Mouse (Mus musculus): ENCODE results near the gene Mrpl30. TPM values are rescaled to one million over a fixed set of nuclear protein-coding genes. Genes with fewer than 3 reads are reported as not detected.

Gene Mrpl30
- 229 and 237 TPM in 2 replicates for polyA plus RNA-seq (2014; fragmentation: Nextera tagmentation; extraction: Ambion mirVana)

GRCm38 (mm10) chr1:37890025-37890652 lies at the start of gene Mrpl30, which contains the start of gene Mitd1:
Mrpl30 (plus strand) TSS chr1:37890477.
Mitd1 (minus strand) TSS chr1:37890411.
- peak within 1 kb of the TSS; percentile 77 for H3K9ac ChIP-seq (ENCODE audit: low read length)
- H3K4me3 ChIP-seq (ENCODE audit: low read depth, low read length), result peak within 1 kb of the TSS; percentile 51
- H3K4me2 ChIP-seq, result peak within 1 kb of the TSS; percentile 80
- DNase-seq (ENCODE audit: low spot score, missing footprints) (peak; percentile 99), ATAC-seq (ENCODE audit: low FRiP score) (peak; percentile 90)
- H3K27ac ChIP-seq (ENCODE audit: low read depth, low read length), result no peak within 1 kb of the TSS
- no peaks in the 10 kb centered on the region for H3K9me3 ChIP-seq (ENCODE audit: control insufficient read depth, low read length)
- WGBS, result under 1% methylated on average over 41 of the region's 41 CpGs
- peaks cover 12% of the 10 kb centered on the region for H3K4me1 ChIP-seq (ENCODE audit: control insufficient read depth, insufficient read depth, low read length)
- no peaks in the 10 kb centered on the region for H3K27me3 ChIP-seq (ENCODE audit: control insufficient read depth, insufficient read depth, low read length)
- no peaks in the 10 kb centered on the region for H3K36me3 ChIP-seq (ENCODE audit: control insufficient read depth, insufficient read depth, low read length)

GRCm38 (mm10) chr1:37846878-37847277 lies 43.4 kb upstream of the Mrpl30 start:
- no peak overlapping the region for H3K4me2 ChIP-seq
- DNase-seq (ENCODE audit: low spot score, missing footprints) (no peak), ATAC-seq (ENCODE audit: low FRiP score) (no peak)
- H3K4me3 ChIP-seq (ENCODE audit: low read depth, low read length), result no peak overlapping the region
- H3K9ac ChIP-seq (ENCODE audit: low read length), result no peak overlapping the region
- H3K9me3 ChIP-seq (ENCODE audit: control insufficient read depth, low read length), result no peaks in the 10 kb centered on the region
- no peak overlapping the region for H3K27ac ChIP-seq (ENCODE audit: low read depth, low read length)
- no peaks in the 10 kb centered on the region for H3K36me3 ChIP-seq (ENCODE audit: control insufficient read depth, insufficient read depth, low read length)
- H3K27me3 ChIP-seq (ENCODE audit: control insufficient read depth, insufficient read depth, low read length), result no peaks in the 10 kb centered on the region
- WGBS, result 87% methylated on average over 8 of the region's 8 CpGs
- no peaks in the 10 kb centered on the region for H3K4me1 ChIP-seq (ENCODE audit: control insufficient read depth, insufficient read depth, low read length)

- ATAC-seq (ENCODE audit: low FRiP score), result no peak
- Histone ChIP-seq H3K4me3 (ENCODE audit: low read depth, low read length) (no peak overlapping the region), H3K9ac (ENCODE audit: low read length) (no peak overlapping the region), H3K4me2 (no peak overlapping the region), H3K27ac (ENCODE audit: low read depth, low read length) (no peak overlapping the region), H3K36me3 (ENCODE audit: control insufficient read depth, insufficient read depth, low read length) (no peaks in the 10 kb centered on the region), H3K4me1 (ENCODE audit: control insufficient read depth, insufficient read depth, low read length) (no peaks in the 10 kb centered on the region), H3K9me3 (ENCODE audit: control insufficient read depth, low read length) (no peaks in the 10 kb centered on the region), H3K27me3 (ENCODE audit: control insufficient read depth, insufficient read depth, low read length) (no peaks in the 10 kb centered on the region)
- 60% methylated on average over 2 of the region's 2 CpGs for WGBS
- DNase-seq (ENCODE audit: low spot score, missing footprints), result no peak
Measured at GRCm38 (mm10) chr1:37850696-37851095, 39.6 kb upstream of the Mrpl30 start.

GRCm38 (mm10) chr1:37864511-37865400 lies 25.5 kb upstream of the Mrpl30 start:
- peak overlapping the region; percentile 78 for H3K27ac ChIP-seq (ENCODE audit: low read depth, low read length)
- under 1% methylated on average over 85 of the region's 90 CpGs for WGBS
- H3K4me1 ChIP-seq (ENCODE audit: control insufficient read depth, insufficient read depth, low read length), result no peaks in the 10 kb centered on the region
- H3K9ac ChIP-seq (ENCODE audit: low read length), result peak overlapping the region; percentile 72
- ATAC-seq (ENCODE audit: low FRiP score) (peak; percentile 98), DNase-seq (ENCODE audit: low spot score, missing footprints) (peak; percentile 100)
- H3K36me3 ChIP-seq (ENCODE audit: control insufficient read depth, insufficient read depth, low read length), result no peaks in the 10 kb centered on the region
- peak overlapping the region; percentile 76 for H3K4me2 ChIP-seq
- no peaks in the 10 kb centered on the region for H3K9me3 ChIP-seq (ENCODE audit: control insufficient read depth, low read length)
- H3K4me3 ChIP-seq (ENCODE audit: low read depth, low read length), result peak overlapping the region; percentile 60
- H3K27me3 ChIP-seq (ENCODE audit: control insufficient read depth, insufficient read depth, low read length), result no peaks in the 10 kb centered on the region

GRCm38 (mm10) chr1:37865401-37866215 lies 24.7 kb upstream of the Mrpl30 start:
- ATAC-seq (ENCODE audit: low FRiP score) (no peak), DNase-seq (ENCODE audit: low spot score, missing footprints) (no peak)
- H3K27ac ChIP-seq (ENCODE audit: low read depth, low read length), result peak overlapping the region; percentile 64; the same call in 1 of the 2 replicates
- H3K27me3 ChIP-seq (ENCODE audit: control insufficient read depth, insufficient read depth, low read length), result no peaks in the 10 kb centered on the region
- 12% methylated on average over 23 of the region's 23 CpGs for WGBS
- H3K4me1 ChIP-seq (ENCODE audit: control insufficient read depth, insufficient read depth, low read length), result no peaks in the 10 kb centered on the region
- H3K4me2 ChIP-seq, result peak overlapping the region; percentile 76
- no peaks in the 10 kb centered on the region for H3K9me3 ChIP-seq (ENCODE audit: control insufficient read depth, low read length)
- H3K36me3 ChIP-seq (ENCODE audit: control insufficient read depth, insufficient read depth, low read length), result no peaks in the 10 kb centered on the region
- H3K4me3 ChIP-seq (ENCODE audit: low read depth, low read length), result peak overlapping the region; percentile 60
- peak overlapping the region; percentile 72 for H3K9ac ChIP-seq (ENCODE audit: low read length)

- Histone ChIP-seq H3K9me3 (ENCODE audit: control insufficient read depth, low read length) (no peaks in the 10 kb centered on the region), H3K36me3 (ENCODE audit: control insufficient read depth, insufficient read depth, low read length) (no peaks in the 10 kb centered on the region), H3K4me1 (ENCODE audit: control insufficient read depth, insufficient read depth, low read length) (no peaks in the 10 kb centered on the region; the same call in 1 of the 2 replicates), H3K27ac (ENCODE audit: low read depth, low read length) (peak within 1 kb of the TSS; percentile 64; the same call in 1 of the 2 replicates), H3K4me3 (ENCODE audit: low read depth, low read length) (peak within 1 kb of the TSS; percentile 60), H3K9ac (ENCODE audit: low read length) (peak within 1 kb of the TSS; percentile 72), H3K27me3 (ENCODE audit: control insufficient read depth, insufficient read depth, low read length) (no peaks in the 10 kb centered on the region), H3K4me2 (peak within 1 kb of the TSS; percentile 76)
- 87% methylated on average over 6 of the region's 6 CpGs for WGBS
- DNase-seq (ENCODE audit: low spot score, missing footprints) (no peak), ATAC-seq (ENCODE audit: low FRiP score) (no peak)
Measured at GRCm38 (mm10) chr1:37866286-37866685, 24.0 kb upstream of the Mrpl30 start, which contains the start of gene Tsga10. Tsga10 (minus strand) TSS chr1:37866429.

GRCm38 (mm10) chr1:37867056-37867455 lies 23.2 kb upstream of the Mrpl30 start:
- 71% methylated on average over 1 of the region's 1 CpGs for WGBS
- no peaks in the 10 kb centered on the region for H3K9me3 ChIP-seq (ENCODE audit: control insufficient read depth, low read length)
- H3K9ac ChIP-seq (ENCODE audit: low read length), result no peak overlapping the region
- H3K27ac ChIP-seq (ENCODE audit: low read depth, low read length), result no peak overlapping the region
- no peak overlapping the region for H3K4me2 ChIP-seq
- H3K4me3 ChIP-seq (ENCODE audit: low read depth, low read length), result no peak overlapping the region
- peaks cover 3% of the 10 kb centered on the region; the same call in 1 of the 2 replicates for H3K4me1 ChIP-seq (ENCODE audit: control insufficient read depth, insufficient read depth, low read length)
- no peak for ATAC-seq (ENCODE audit: low FRiP score)
- DNase-seq (ENCODE audit: low spot score, missing footprints), result no peak
- H3K27me3 ChIP-seq (ENCODE audit: control insufficient read depth, insufficient read depth, low read length), result no peaks in the 10 kb centered on the region
- H3K36me3 ChIP-seq (ENCODE audit: control insufficient read depth, insufficient read depth, low read length), result no peaks in the 10 kb centered on the region

- ATAC-seq (ENCODE audit: low FRiP score) (no peak), DNase-seq (ENCODE audit: low spot score, missing footprints) (no peak)
- H3K36me3 ChIP-seq (ENCODE audit: control insufficient read depth, insufficient read depth, low read length), result no peaks in the 10 kb centered on the region
- WGBS, result 73% methylated on average over 10 of the region's 10 CpGs
- H3K9ac ChIP-seq (ENCODE audit: low read length), result no peak overlapping the region
- no peaks in the 10 kb centered on the region for H3K27me3 ChIP-seq (ENCODE audit: control insufficient read depth, insufficient read depth, low read length)
- H3K9me3 ChIP-seq (ENCODE audit: control insufficient read depth, low read length), result no peaks in the 10 kb centered on the region
- peaks cover 7% of the 10 kb centered on the region for H3K4me1 ChIP-seq (ENCODE audit: control insufficient read depth, insufficient read depth, low read length)
- H3K4me3 ChIP-seq (ENCODE audit: low read depth, low read length), result no peak overlapping the region
- H3K4me2 ChIP-seq, result no peak overlapping the region
- H3K27ac ChIP-seq (ENCODE audit: low read depth, low read length), result no peak overlapping the region
Measured at GRCm38 (mm10) chr1:37867684-37868322, 22.5 kb upstream of the Mrpl30 start.

Data from midbrain, embryonic 11.5 days (tissue).